Mouse (Mus musculus) right cerebral cortex, adult 2 months (tissue): ENCODE data around the gene Gak.
A peak's percentile ranks its signal among the peaks of the same experiment; 100 is the strongest.
"Not testable (repeated sequence)": the region's sequence is repeated elsewhere in the genome, so short reads cannot be mapped to it uniquely, and the experiment has no call there.

Source experiments
- DNase-seq, 2 experiments: peaks; one replicate each; pipeline ENCODE4 v3.0.0; 2021 to 2022; ENCODE audit warnings: low spot score in 2 of 2

Gene Gak

DNA sequence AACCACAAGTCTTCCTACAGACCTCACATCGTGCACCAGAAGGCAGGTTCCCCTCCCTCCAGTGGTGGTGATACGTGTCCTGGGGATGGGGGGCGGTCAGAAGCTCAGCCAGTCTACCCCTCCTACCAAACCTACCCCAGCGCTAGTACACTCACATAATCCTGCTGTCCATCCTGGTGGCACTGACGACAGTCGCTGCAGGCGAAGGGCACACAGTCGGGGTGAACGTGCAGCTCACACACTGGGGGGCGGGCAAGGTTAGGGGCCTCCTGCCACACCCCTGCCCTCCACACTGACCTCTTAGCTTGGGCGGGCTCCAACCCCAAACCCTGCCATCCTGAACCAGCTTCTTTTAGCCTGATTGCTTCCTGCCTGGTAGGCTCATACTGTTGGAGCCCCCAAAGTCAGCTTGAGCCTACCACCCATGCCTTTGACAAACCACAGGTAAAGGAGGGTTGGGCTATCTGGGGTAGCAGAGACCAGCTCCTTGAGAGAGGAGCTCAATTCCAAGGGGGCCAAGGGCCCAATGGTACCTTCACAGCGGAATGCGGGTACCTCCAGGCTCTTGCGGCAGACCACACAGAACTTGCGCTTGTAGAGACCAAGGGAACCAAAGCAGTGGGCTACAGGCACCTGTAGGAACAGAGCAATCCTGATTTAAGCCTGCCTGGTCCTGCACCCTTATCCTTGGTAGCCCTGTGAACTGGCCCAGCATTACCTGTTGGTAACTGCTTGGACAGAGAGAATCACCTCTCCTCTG, 26.5 kb upstream of the Gak start:
- no peak for DNase-seq

DNA sequence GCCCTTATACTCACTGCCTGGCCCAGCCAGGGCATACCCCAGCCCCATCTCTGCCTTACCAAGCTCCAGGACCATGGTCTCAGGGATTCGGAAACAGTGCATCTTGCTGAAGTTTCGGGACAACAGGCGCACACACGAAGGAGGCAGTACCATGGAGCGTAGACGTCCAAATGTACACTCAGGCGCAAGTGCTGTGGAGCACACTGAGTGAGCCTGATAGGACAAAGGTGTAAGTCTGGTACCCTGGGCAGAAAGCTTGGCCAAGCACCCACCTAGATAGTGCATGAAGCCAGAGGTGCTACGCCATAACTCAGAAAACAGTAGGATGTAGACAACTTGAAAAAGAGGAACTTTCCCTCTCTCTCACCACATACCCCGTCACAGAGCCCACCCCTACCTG, 25.8 kb upstream of the Gak start:
- no peak for DNase-seq

DNA sequence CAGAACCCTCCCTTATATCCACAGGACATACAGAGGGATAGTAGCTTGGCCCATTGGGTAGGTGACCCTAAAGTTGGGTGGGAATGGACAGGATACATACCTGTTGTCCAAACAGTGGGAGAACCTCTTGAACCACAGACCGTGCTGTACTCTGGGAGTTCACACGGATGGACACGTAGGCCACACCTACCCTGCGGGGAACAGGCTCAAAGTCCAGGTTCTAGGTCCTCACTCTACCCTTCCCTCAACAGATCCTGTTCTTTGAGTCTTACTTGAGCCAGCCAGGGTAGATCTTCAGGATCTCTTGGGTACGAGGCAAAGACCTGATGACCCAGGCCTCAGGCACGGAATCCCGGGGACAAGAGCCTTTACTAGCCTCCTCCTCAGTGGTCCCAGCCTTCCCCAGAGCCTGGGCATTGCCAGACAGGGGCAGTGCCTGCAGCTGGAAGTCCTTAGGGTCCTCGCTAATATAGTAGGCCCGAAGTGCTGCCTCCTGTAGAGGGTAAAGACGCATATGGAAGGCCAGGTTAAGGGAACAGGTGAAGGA, 25.0 kb upstream of the Gak start:
- DNase-seq, result no peak

DNA sequence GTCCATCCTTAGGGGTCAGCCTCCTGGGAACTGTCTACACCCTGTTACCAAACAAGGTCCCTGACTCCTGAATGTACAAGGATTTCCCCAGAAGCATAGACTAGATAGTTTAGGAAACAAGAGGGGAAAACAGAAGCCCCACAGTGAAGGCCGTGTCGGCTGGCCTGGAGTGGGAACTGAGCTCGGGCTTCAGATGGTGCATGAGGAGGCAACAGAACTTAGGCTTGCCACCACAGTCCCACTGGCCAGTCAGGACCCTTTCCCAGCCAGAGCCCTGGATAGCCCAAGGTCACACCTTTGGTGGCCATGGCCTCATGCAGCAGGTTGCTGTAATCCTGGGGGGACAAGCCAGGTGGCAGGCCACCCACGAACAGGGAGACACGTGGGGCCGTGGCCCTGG, 23.8 kb upstream of the Gak start:
- no peak for DNase-seq

DNA sequence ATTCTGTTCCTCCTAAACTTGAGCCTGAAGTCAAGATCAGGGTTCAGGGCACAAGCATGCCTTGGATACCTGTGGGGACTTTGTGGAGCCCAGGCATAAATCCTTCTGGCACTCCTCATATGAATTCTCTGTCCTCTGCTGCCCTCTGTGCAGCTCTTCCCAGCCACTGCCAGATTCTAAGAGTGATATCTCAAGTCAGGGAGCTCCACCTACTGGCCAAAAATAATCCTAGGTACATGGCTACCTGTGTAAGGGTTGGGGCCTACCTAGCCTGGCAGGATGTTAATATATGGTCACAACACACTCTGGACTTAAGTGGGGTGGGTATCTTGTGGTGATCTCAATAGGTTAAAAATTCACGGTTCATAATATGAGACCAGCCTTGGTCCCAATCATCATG, 22.3 kb upstream of the Gak start:
- peak; percentile 63 to 69 for DNase-seq

DNA sequence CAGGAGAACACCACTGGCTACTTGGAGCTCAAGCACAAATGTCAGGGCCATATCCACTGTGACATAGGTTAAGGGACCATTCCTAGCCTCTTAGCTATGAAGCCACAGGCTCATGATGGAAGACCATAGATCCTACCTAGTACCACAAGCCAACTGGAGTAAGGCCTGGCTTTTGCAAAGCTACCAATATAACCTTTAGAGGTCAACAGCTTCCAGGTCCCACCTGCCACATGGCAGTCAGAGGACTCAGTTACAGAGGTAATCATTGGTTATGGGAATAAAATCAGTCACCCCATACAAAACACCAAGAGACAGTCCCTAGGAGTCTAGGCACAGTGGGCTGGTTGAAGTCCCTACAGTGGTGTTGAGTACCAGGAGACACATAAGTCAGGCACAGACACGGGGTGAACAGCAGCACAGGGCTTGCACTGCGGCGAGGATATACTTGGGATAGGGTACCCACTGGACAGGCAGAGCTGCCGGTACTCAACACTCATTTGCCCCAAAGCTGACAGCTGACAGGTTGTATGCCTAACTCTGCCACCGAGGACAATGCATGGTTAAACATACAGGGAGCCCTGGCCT, 21.7 kb upstream of the Gak start:
- DNase-seq, result no peak

DNA sequence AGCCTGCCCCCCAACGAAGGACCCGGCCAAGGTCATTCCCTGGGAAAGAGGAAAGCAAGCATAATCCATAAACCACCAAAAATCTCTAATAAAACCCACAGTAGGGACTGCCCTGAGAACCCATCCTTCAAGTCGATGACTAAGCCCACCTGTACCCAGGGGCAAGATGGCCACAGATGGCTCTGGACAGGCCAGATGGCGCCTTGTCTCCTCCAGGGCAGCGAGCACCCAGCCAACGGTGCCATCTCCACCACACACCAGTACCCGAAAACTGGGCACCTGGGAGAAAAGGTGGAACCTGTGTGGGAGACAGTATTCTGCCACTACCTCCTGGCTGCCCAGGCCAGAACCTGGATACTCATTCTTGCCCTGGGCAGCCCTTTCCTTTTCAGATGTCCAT, 20.8 kb upstream of the Gak start:
- no peak for DNase-seq

DNA sequence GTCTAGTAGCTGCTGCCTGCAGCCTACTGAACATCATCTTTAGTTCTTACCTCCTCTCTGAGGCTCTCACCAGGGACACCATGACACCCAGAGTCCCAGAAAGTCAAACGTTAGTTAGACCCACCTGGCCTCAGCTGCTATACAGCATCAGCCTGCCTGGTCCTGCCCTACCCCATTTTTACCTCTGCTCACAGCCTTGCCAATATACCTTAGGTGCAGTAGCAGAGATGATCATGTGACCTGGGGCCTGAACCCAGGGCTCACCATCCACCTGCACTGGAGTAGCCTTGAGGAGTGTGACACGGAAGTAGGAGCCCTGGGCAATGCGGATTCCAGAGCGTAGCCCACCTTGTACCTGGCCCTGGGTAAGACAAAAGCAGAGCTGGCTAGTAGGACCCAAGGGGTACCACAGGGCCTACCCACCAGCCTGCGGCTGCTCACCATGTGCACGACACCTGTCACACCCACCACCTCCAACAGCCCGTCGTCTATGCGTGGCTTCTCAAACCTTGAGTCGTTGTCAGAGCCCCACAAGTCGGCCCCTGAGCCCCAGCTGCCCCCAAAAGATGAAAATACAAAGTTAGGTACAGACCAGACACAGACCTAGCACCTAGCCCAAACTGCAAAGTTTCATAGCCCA, 19.5 kb upstream of the Gak start:
- no peak for DNase-seq

DNA sequence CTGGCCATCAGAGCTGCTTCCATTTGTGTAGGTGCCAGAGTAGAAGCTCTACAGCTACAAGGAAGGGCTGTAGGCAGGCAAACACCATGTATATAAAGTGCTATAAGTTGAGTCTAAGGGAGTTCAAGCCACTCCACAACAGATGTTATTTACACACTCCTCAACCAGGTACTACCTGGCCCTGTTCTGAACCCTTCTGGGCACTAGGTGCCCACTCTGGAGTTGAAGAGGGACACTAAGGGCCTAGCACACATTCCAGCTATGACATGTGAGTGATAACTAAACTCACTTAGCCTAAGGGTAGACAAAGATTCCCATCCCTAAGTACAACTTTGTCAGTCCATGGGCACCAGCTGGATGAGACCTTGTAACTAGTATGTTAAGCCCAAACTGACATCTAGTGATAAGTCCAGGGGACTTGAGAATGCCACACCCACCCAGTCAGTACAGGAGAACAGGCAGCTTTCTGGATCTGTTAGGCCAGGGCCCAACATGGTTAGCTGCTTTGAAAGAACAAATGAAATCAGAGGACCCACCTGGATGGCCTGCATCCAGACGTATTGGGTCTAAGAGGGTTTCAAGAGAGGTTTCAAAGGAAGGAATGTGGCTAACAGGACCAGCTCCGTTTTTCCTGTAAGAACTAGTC, 18.4 kb upstream of the Gak start:
- DNase-seq, result no peak

DNA sequence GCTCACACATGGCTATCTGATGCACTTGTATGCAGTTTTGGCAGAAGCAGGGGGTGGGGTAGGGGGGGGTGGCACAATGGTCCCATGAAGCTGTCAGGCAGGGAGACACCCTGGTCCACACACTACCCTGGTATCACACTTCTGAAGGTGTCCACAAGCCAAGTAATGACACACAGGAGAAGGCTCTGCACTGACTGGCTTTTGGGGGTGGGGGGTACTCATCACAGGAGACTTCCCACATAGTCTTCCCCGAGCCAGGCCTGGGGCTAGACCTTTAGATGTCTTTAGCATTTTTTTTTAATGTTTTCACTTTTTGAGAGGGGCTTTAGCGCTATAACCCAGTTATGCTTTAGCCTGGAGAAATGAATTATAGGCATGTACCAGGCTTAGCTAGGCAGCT, 17.8 kb upstream of the Gak start:
- no peak for DNase-seq

DNA sequence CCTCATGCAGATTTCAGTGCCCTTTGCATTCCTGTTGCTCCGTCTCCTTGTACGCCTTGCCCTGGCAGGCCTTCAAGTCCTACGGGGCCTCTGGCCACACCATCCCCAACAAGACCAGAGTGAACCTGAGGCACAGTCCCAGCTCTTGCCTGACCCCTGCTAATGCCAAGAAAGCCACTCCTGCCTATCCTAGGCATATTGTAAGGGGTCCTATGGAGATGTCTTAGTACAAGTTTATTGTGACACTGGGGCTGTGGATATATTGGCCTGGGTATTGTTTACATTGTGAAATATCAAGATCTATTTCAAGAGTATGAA, 16.7 kb upstream of the Gak start:
- no peak for DNase-seq

DNA sequence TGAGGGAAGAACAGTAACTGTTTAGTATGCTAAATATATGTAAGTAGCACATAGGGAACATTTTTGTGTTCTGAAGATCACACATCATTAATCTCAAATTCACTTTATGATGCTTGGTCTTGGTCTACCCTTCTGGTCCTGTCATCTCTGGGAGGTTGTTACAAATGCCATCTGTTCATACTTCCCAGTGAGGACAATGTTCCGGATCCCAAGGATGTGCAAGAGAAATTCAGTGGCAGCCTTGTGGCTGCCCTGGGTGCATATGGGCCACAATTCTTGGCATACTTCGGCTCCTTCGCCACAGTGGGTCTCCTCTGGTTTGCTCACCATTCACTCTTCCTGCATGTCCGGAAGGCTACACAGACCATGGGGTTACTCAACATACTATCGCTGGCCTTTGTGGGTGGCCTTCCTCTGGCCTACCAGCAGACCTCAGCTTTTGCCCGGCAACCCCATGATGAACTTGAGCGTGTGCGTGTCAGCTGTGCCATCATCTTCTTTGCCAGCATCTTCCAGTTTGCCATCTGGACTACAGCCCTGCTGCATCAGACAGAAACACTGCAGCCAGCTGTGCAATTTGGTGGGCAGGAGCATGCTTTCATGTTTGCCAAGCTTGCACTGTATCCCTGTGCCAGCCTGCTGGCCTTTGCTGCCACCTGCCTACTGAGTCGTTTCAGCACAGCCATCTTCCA, 16.2 kb upstream of the Gak start:
- no peak for DNase-seq

DNA sequence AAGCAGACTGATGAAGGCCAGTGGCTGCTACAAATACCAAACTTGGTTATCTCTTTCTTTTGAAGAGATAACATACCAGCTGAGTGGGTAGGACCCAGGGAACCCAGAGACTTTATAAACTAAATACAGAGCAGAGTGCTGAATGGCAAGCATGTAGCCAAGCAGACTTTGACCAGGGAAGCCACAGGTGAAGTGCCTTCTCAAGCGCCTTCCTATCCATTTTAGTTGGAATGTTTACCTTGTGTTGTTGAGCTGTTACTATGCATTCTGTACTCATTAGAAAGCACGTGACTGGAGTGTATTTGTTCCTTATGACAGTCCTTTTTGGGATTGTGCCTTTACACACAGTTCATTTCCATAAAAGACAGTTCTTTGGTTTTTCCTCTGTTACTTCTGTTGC, 14.1 kb upstream of the Gak start:
- DNase-seq, result no peak

DNA sequence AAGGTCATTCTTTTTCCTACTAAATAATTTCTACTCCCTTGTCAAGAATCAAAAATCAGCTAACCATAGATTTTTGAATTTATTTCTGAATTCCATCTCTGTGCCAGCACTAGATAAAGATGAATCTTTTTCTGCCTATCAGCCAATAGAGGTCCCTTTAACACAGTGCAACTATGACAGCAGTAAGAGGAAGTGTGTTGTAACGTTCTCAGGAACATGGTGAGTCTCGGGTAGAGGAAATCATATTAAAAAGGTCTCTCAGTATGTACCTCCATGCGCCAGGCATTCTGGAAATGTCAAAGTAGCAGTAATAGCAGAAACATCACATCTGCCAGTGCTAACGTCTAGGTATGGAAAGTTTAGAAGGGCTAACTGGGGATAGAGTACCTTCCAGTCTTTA, 6.6 kb upstream of the Gak start:
- DNase-seq, result no peak

DNA sequence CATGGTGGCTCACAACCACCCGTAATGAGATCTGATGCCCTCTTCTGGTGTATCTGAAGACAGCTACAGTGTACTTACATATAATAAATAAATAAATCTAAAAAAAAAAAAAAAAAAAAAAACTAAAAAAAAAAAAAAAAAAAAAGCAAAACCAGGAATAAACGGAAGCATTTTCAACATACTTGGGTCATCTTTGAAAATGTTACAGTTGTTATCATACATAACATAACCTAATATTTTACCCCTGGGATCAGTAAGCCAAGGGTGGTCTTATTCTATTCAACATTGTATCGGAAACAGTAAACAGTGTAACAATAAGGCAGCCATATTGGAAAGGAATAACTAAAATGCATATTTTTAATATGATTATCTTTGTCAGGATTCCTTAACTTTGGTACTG, 4.5 kb upstream of the Gak start:
- not testable (repeated sequence) for DNase-seq

DNA sequence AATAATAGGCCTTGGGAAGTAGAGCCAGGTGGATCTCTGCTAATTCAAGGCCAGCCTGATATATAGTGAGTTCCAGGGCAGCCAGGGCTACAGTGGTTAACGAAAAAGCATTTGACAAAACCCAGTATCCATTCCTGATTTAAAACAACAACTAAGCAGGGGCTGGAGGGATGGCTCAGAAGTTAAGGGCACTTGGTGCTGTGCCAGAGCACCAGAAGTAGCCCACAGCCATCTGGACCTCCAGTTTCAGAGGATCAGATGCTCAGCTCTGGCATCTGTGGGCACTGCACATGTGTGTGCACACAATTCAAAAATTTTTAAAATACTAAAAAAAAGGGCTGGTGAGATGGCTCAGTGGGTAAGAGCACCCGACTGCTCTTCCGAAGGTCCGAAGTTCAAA, 4.1 kb upstream of the Gak start:
- DNase-seq, result no peak

DNA sequence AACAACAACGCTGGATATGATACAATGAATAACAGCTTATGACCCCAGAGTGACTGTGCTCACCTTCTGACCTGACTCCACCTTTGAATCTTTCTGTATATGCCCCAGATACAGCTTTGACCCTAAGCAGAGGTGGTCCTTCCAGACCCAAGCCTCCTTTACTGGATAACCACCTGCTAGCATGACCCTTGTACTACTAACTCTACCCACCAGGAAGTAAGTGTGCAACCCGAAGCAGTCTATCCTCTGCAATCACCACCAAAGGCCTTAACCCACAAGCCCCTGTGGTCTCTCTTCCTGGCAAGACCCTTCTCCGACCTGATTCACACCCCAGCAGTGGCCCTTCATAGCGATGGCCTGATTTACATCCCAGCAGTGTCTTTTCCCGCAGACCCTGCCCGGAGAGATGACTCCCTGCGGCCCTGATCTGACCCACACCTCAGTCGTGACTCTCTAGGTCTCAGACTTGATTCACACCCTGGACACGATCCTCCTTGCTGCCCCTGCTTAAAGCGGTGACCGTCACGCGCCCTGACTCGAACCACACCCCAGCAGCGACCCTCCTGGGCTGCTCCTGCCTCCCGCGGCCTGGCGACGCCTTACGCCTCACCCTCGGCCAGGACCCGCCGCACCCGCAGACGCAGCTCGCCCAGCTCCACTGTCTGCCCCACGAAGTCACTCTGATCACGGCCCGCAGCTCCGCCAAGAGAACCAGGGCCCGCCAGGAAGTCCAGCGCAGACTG, 493 bp downstream of the Gak start:
- DNase-seq, result no peak

DNA sequence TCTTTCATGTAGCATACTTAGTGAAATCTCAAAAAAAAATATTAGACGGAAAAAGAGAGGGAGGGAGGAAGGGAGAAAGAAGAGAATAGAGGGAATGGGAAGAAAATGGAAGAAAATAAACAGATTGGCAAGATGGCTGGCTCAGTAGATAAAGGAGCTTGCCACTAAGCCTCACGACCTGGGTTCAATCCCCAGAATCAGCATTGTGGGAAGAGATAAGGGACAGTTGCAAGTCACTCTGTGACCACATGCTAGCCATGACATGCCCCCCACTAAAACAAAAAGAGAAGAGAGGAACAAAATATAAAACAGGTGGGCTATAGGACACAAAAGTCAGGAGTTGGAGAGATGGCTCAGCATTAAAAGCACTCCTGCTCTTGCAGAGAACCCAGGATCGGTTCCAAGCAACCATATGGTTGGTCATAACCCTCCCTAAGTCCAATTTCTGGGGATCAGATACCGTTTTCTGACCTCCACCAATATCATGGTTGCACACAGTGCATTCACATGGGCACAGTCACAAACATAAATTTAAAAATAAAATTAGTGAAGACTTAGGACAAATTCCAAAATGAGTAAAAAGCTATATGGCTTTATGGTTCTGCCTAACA, 3.4 kb downstream of the Gak start:
- DNase-seq, result no peak

DNA sequence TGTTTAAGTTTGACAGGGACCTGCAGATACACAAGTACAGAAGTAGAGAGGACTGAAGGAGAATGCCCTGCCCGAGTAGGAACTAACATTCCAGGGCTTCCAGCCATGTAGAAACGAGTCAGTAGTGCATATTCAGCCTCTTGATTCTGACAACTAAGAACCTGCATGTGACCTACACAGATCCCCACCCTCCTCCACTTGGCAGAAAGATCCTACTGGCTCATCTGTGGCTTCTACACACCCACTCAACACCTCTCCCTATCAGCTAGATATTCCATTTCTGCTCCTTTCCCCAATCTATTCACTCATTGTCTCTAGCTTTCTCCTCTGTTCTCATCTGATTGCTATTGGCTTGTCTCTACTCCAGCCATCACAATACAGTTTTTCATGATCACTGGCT, 7.7 kb downstream of the Gak start:
- no peak for DNase-seq

DNA sequence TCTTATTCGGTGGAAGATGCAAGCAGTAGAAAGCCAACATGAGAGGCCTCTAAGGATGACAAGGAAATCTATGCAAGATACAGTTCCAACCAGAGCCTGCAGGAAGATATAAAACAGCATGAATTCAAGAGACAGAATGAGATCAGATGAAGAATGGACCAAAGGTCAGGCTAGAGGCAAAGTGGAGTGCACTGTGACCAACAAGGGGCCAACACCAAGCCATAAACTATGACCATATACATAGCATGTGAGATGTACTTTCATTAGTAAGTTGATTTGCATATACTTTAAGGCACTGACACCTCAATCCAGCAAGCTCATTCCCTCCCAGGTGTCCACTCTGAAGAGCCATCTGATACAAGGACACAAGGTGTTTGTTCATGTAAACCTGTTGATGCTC, 19.1 kb downstream of the Gak start:
- DNase-seq, result no peak

DNA sequence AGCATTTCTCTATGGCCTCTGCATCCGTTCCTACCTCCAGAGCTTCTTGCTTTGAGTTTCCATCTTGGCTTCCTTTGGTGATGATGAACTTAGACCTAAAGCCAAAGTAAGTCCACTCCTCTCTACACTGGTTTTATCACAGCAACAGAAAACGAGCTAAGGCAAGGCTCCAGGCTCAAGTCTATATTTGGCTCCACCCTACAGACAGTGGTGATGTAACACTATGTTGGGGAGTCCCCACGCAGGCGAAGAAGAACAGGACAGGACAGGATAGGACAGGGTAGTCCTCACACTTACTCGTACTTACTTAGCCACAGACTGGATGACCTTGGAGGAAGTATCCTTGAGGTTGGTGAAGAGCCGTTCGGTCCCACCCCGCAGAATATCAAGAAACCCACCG, 27.0 kb downstream of the Gak start:
- peak; percentile 22 to 27 for DNase-seq
